Mouse (Mus musculus) liver, adult 2 months (tissue): Measurements from ENCODE around the gene Paqr7. TPM values are rescaled to one million over a fixed set of nuclear protein-coding genes. Genes with fewer than 3 reads are reported as not detected.

Experiments used
- DNase-seq: peaks from one replicate; pipeline ENCODE4 v3.0.0-alpha.2; 2011; ENCODE audit warnings: low read depth, low spot score; ENCODE audit errors: extremely low read depth
- H3K27ac ChIP-seq: fragments of 200-500 bp; replicated peaks from 2 replicates; pipeline ENCODE4 v1.5.1; 2012; ENCODE audit warnings: low read depth, mild to moderate bottlenecking, control low read depth, inconsistent platforms, low read length; ENCODE audit not compliant: insufficient read depth
- H3K27me3 ChIP-seq: fragments of 200-500 bp; 2 replicates; pipeline ENCODE4 v1.6.1; 2012; ENCODE audit warnings: mild to moderate bottlenecking, moderate library complexity, low read length, inconsistent platforms; ENCODE audit not compliant: control insufficient read depth, insufficient read depth
- H3K36me3 ChIP-seq: fragments of 200-500 bp; 2 replicates; pipeline ENCODE4 v1.6.1; 2012; ENCODE audit warnings: low read length, inconsistent platforms; ENCODE audit not compliant: control insufficient read depth, insufficient read depth
- H3K4me1 ChIP-seq: fragments of 200-500 bp; 2 replicates; pipeline ENCODE4 v1.6.1; 2011; ENCODE audit warnings: low read length; ENCODE audit not compliant: control insufficient read depth, insufficient read depth
- H3K4me3 ChIP-seq: fragments of 200-500 bp; 2 replicates; pipeline ENCODE4 v1.5.1; 2011; ENCODE audit warnings: low read depth, mild to moderate bottlenecking, control low read depth, low read length, moderate library complexity; ENCODE audit not compliant: insufficient read depth
- H3K79me2 ChIP-seq: fragments of 200-500 bp; 2 replicates; pipeline ENCODE4 v1.6.1; 2012; ENCODE audit warnings: inconsistent platforms, mild to moderate bottlenecking, low read length, moderate library complexity; ENCODE audit not compliant: control insufficient read depth, insufficient read depth
- H3K9ac ChIP-seq: fragments of 200-500 bp; 2 replicates; pipeline ENCODE4 v1.6.1; 2012; ENCODE audit warnings: low read depth, mild to moderate bottlenecking, control low read depth, inconsistent platforms, low read length
- CTCF ChIP-seq: fragments of 200-500 bp; IDR thresholded peaks from 2 replicates; pipeline ENCODE4 v1.5.1; 2011; ENCODE audit warnings: low read depth, low read length, control low read depth
- POLR2A ChIP-seq: fragments of 200-500 bp; IDR thresholded peaks from 2 replicates; pipeline ENCODE4 v1.6.1; 2011; ENCODE audit warnings: low read length, control low read depth; ENCODE audit not compliant: insufficient read depth; ENCODE audit errors: extremely low read depth
- WGBS: fragments of 180-500 bp; shearing (Covaris S2); methylation state at CpG from one replicate; pipeline ENCODE4 v1.1.7; 2018; 5-methylcytosine and 5-hydroxymethylcytosine counted together
- polyA plus RNA-seq: library from polyadenylated mRNA; depleted of rRNA; stranded (reverse); fragments of >200 nt; gene quantifications from 2 replicates; pipeline ENCODE4 v1.2.3, GENCODE M21; 2012
- total RNA-seq: library from RNA; depleted of rRNA; stranded (reverse); fragments of >200 nt; gene quantifications from 2 replicates; pipeline ENCODE4 v1.2.3, GENCODE M21; 2014

Gene Paqr7
- total and polyA plus RNA-seq, 2 experiments, result 20.3 to 58.5 TPM

GRCm38 (mm10) chr4:134535787-134536151, 39.3 kb downstream of the Paqr7 start:
- TF ChIP-seq POLR2A, result no peak
- TF ChIP-seq CTCF, result no peak
- Histone ChIP-seq H3K36me3 (peaks cover 6% of the 10 kb centered on the region; the same call in 1 of the 2 replicates), H3K4me1 (peaks cover 10% of the 10 kb centered on the region), H3K27me3 (no peaks in the 10 kb centered on the region), H3K27ac (0 out of 2 replicates have a peak overlapping the region, but pooled peaks have one; percentile 24), H3K4me3 (peak overlapping the region; percentile 38), H3K9ac (peak overlapping the region; percentile 44), H3K79me2 (peaks cover 5% of the 10 kb centered on the region)
- 2% methylated on average over 8 of the region's 8 CpGs for WGBS
- peak; percentile 16 for DNase-seq

DNA sequence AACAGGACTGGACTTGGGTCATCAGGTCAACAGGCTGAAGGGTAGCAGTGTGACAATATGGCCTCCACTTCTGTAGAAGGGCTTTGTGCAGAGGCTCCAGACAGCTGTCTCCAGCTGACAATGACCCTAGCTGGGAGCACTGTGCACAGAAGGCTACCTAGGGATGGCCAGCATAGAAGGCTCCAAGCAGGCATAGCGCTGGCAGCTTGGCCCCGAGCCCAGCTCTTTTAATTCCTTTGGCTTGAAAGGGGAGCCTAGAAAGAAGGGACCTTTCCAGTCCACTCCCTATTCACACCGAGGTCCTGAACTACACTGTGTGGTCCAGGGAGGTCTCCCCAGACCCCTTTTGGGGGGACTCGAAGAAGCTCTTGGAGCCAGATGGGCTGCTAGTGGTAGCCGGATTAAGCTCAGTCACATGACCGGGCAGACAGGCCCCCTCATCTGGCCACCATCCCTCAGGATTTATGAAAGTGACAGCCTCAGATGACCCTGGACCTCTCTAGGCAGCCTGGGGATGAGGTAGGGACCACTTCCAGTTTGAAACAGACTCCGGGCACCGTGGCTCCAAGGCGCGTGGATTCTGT, 42.6 kb downstream of the Paqr7 start:
- WGBS, result 89% methylated on average over 10 of the region's 10 CpGs
- Histone ChIP-seq H3K36me3 (no peaks in the 10 kb centered on the region), H3K9ac (no peak overlapping the region), H3K27me3 (no peaks in the 10 kb centered on the region), H3K79me2 (peaks cover 5% of the 10 kb centered on the region), H3K4me3 (no peak overlapping the region), H3K27ac (no peak overlapping the region), H3K4me1 (peaks cover 7% of the 10 kb centered on the region)
- TF ChIP-seq CTCF (no peak), POLR2A (no peak)
- no peak for DNase-seq

DNA sequence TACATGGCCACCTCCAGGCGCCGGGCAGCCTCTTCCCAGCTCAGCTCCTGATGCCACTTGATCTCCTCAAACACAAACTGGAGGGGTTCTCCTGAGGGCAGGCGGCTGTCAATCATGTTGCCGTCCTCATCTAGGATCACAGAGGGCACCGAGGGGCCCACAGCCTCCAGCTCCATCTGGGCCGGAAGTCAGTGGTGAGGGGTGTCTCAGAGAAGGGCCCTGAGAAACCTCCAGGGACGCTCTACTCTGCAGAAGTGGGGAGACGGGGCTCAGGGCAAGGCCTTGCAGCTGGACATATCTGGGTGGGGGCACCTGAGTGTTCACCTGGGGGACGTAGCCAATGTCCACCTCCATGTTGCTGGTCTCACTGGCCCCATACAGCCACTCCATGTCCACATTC, 46.2 kb downstream of the Paqr7 start:
- Histone ChIP-seq H3K36me3 (no peaks in the 10 kb centered on the region), H3K4me3 (no peak overlapping the region), H3K9ac (no peak overlapping the region), H3K27ac (no peak overlapping the region), H3K4me1 (no peaks in the 10 kb centered on the region), H3K79me2 (no peaks in the 10 kb centered on the region), H3K27me3 (no peaks in the 10 kb centered on the region)
- WGBS, result 86% methylated on average over 9 of the region's 9 CpGs
- DNase-seq, result no peak
- TF ChIP-seq POLR2A (no peak), CTCF (no peak)

GRCm38 (mm10) chr4:134543261-134543660, 46.8 kb downstream of the Paqr7 start:
- TF ChIP-seq POLR2A (no peak), CTCF (peak; percentile 98)
- H3K79me2 ChIP-seq, result no peaks in the 10 kb centered on the region
- no peak overlapping the region for H3K27ac ChIP-seq
- DNase-seq, result peak; percentile 51
- H3K4me1 ChIP-seq, result no peaks in the 10 kb centered on the region
- 4% methylated on average over 5 of the region's 5 CpGs for WGBS
- H3K4me3 ChIP-seq, result no peak overlapping the region
- H3K9ac ChIP-seq, result no peak overlapping the region
- H3K36me3 ChIP-seq, result no peaks in the 10 kb centered on the region
- H3K27me3 ChIP-seq, result no peaks in the 10 kb centered on the region

DNA sequence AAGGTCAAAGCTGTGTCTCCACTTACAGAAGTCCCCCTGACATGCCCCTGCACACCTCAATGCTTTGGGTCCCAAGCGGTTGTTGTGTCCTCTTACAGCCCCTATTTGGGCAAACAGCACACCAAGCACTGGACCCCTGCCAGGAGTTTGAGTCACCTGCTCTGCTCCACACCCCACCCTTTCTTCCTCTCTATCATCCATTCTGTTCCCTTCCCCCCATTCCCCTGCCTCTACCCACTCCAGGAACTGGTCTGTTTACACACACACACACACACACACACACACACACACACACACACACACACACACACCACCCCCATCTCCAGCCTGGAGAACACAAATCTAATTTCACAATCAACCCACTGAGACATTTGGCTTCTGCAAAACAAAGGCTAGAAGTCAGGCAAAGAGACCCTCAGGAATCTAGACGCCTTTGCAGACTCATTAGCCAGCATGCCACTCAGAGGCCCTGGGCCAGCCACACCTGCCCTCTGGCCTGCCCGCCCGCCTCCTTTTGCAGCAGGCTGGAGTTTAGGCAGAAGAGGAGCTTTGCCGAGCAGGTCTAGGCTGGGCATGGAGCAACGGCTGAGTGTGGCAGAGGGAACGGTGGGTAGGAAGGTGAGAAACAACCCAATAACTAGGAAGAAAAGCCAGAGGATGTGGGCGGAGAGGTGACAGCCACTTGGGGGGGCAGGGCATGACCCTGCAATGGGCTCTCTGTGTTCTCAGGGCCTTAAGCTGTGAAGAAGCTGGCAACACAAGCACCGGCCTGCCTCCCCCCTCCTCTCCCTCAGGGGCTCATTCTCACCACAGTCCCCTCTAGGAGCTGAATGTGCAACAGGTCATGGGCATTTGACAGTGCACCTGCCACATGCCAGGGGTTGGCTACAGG, 50.6 kb downstream of the Paqr7 start:
- Histone ChIP-seq H3K27me3 (no peaks in the 10 kb centered on the region), H3K9ac (no peak overlapping the region), H3K4me3 (no peak overlapping the region), H3K27ac (no peak overlapping the region), H3K79me2 (no peaks in the 10 kb centered on the region), H3K36me3 (no peaks in the 10 kb centered on the region), H3K4me1 (no peaks in the 10 kb centered on the region)
- 67% methylated on average over 9 of the region's 9 CpGs for WGBS
- TF ChIP-seq POLR2A, result no peak
- no peak for TF ChIP-seq CTCF
- DNase-seq, result no peak
